Mouse (Mus musculus): ENCODE data around the gene Snrnp70.

GRCm38 (mm10) chr7:45328841-45329475, 66.6 kb downstream of the Snrnp70 start:
- TF ChIP-seq CTCF (IDR thresholded peaks at IDR 0.05; ENCODE audit: low read depth) (no peak), EP300 (IDR thresholded peaks at IDR 0.05; ENCODE audit: low read depth) (no peak)

Measured in liver, embryonic 14.5 days (tissue).